Mouse (Mus musculus): ENCODE data around the gene Slc1a7.

- TF ChIP-seq MAX (IDR thresholded peaks at IDR 0.05; ENCODE audit: low read depth), result no peak
- no peak for TF ChIP-seq POLR2A (IDR thresholded peaks at IDR 0.05; ENCODE audit: insufficient read length, low read depth)
- TF ChIP-seq TCF12 (IDR thresholded peaks at IDR 0.05; ENCODE audit: insufficient read depth, poor library complexity, severe bottlenecking), result no peak
These were observed 9.6 kb upstream of the Slc1a7 start for GRCm38 (mm10) chr4:107958487-107958886.

Measured in myocyte (in vitro differentiated cells).